Mouse (Mus musculus) CH12.LX (cell line): ENCODE results near the gene Cldn20. TPM values are rescaled to one million over a fixed set of nuclear protein-coding genes. Genes with fewer than 3 reads are reported as not detected.

Experiments
- DNase-seq: peaks from one replicate; pipeline ENCODE4 v3.0.0-alpha.2; 2013; ENCODE audit errors: extremely low read depth
- H3K27ac ChIP-seq: 2 replicates; pipeline ENCODE4 v1.5.1; 2012; ENCODE audit warnings: low read depth, mild to moderate bottlenecking, control low read depth, moderate library complexity; ENCODE audit not compliant: insufficient read depth
- H3K27me3 ChIP-seq: replicated peaks from 2 replicates; pipeline ENCODE3; 2012; ENCODE audit warnings: inconsistent platforms
- H3K36me3 ChIP-seq, 2 experiments: replicated peaks in 1 of 2; 2 replicates each; pipeline versions ENCODE3 to v1.6.1; 2012; ENCODE audit warnings: inconsistent platforms in 1 of 2, low read length in 1 of 2, mild to moderate bottlenecking in 1 of 2, mixed read lengths in 1 of 2, moderate library complexity in 1 of 2; ENCODE audit not compliant: control insufficient read depth in 1 of 2, insufficient read depth in 1 of 2
- H3K4me1 ChIP-seq, 2 experiments: 2 replicates each; pipeline ENCODE4 v1.6.1; 2012; ENCODE audit warnings: inconsistent platforms in 1 of 2, moderate library complexity in 1 of 2; ENCODE audit not compliant: insufficient read depth in 2 of 2, control insufficient read depth in 1 of 2
- H3K4me2 ChIP-seq: 2 replicates; pipeline ENCODE4 v1.6.1; 2012; ENCODE audit warnings: low read depth, mild to moderate bottlenecking, control low read depth; ENCODE audit not compliant: poor library complexity, insufficient read depth, severe bottlenecking
- H3K4me3 ChIP-seq, 3 experiments: fragments of 150-350 bp in 1 of 3; sonication (generic) in 1 of 3; replicated peaks in 1 of 3; 2 replicates each; pipeline versions ENCODE3 to v1.5.1; 2011 to 2012; ENCODE audit warnings: low read depth in 2 of 3, low read length in 2 of 3, mild to moderate bottlenecking in 2 of 3, moderate library complexity in 2 of 3, control low read depth in 1 of 3, improper control_type of control experiment in 1 of 3, inconsistent platforms in 1 of 3, mixed read lengths in 1 of 3; ENCODE audit not compliant: poor library complexity in 1 of 3
- H3K79me2 ChIP-seq: replicated peaks from 2 replicates; pipeline ENCODE4 v1.6.1; 2012; ENCODE audit warnings: mild to moderate bottlenecking, moderate library complexity; ENCODE audit not compliant: control insufficient read depth, poor library complexity, insufficient read depth, severe bottlenecking; ENCODE audit errors: extremely low read depth
- H3K9ac ChIP-seq: 2 replicates; pipeline ENCODE4 v1.6.1; 2012; ENCODE audit warnings: low read depth, mild to moderate bottlenecking, control low read depth, moderate library complexity; ENCODE audit not compliant: insufficient read depth
- H3K9me3 ChIP-seq: replicated peaks from 2 replicates; pipeline ENCODE3; 2012; ENCODE audit warnings: low read length, inconsistent platforms, mixed read lengths
- CHD1 ChIP-seq: IDR thresholded peaks from 2 replicates; pipeline ENCODE4 v1.6.1; 2012; ENCODE audit warnings: low read depth, low read length, improper control_type of control experiment, inconsistent platforms
- CHD2 ChIP-seq: IDR thresholded peaks from 2 replicates; pipeline ENCODE4 v1.6.1; 2011; ENCODE audit warnings: low read length, improper control_type of control experiment
- CTCF ChIP-seq, 2 experiments: IDR thresholded peaks in 1 of 2; conservative IDR thresholded peaks in 1 of 2; 2 replicates each; pipeline ENCODE4 v1.5.1; 2011 to 2012; ENCODE audit warnings: low read depth in 2 of 2, low read length in 2 of 2, improper control_type of control experiment in 1 of 2, inconsistent platforms in 1 of 2, mild to moderate bottlenecking in 1 of 2, moderate library complexity in 1 of 2
- POLR2A ChIP-seq: IDR thresholded peaks from 2 replicates; pipeline ENCODE4 v1.6.1; 2011; ENCODE audit warnings: low read depth, mild to moderate bottlenecking, improper control_type of control experiment, low read length
- RAD21 ChIP-seq: IDR thresholded peaks from 2 replicates; pipeline ENCODE4 v1.6.1; 2011; ENCODE audit warnings: low read depth, mild to moderate bottlenecking, low read length, improper control_type of control experiment, moderate library complexity
- SMC3 ChIP-seq: IDR thresholded peaks from 2 replicates; pipeline ENCODE4 v1.6.1; 2011; ENCODE audit warnings: low read depth, low read length, improper control_type of control experiment
- TBP ChIP-seq: conservative IDR thresholded peaks from 2 replicates; pipeline ENCODE4 v1.6.1; 2011; ENCODE audit warnings: low read depth, low read length, improper control_type of control experiment
- ZC3H11A ChIP-seq: IDR thresholded peaks from 2 replicates; pipeline ENCODE4 v1.6.1; 2012; ENCODE audit warnings: low read depth, mild to moderate bottlenecking, inconsistent platforms, low read length, improper control_type of control experiment
- ZNF384 ChIP-seq: IDR thresholded peaks from 2 replicates; pipeline ENCODE4 v1.6.1; 2012; ENCODE audit warnings: low read depth, low read length, improper control_type of control experiment, inconsistent platforms
- dilution Hi-C: fragments of 300-500 bp; cut with MboI; formaldehyde crosslinking; loops from 2 replicates; pipeline ENCODE4 v1.14.3; 2020; ENCODE audit warnings: low sequenced_read_pairs; ENCODE audit not compliant: extremely low pct_unique_long_range_greater_than_20kb, extremely low pct_ligation_motif_present
- in situ Hi-C: fragments of 300-500 bp; cut with MboI; formaldehyde crosslinking; loops from 3 replicates; pipeline ENCODE4 v1.14.3; 2019; ENCODE audit warnings: low sequenced_read_pairs, low pct_ligation_motif_present, low pct_unique_long_range_greater_than_20kb, mixed read lengths
- polyA plus RNA-seq: library from polyadenylated mRNA; unstranded; fragments of >175 nt; gene quantifications from 2 replicates; pipeline ENCODE4 v1.2.1, GENCODE M21; 2012; ENCODE audit warnings: low read depth; ENCODE audit not compliant: insufficient read length
- total RNA-seq, 2 experiments: library from RNA; depleted of rRNA; stranded (reverse); fragments of 300-350 nt in 1 of 2; fragments of >200 nt in 1 of 2; gene quantifications; 2 replicates each; pipeline ENCODE4 v1.2.3; 2012 to 2014

Gene Cldn20
- total and polyA plus RNA-seq, 3 experiments, result 0.73 TPM; not detected in 2

DNA sequence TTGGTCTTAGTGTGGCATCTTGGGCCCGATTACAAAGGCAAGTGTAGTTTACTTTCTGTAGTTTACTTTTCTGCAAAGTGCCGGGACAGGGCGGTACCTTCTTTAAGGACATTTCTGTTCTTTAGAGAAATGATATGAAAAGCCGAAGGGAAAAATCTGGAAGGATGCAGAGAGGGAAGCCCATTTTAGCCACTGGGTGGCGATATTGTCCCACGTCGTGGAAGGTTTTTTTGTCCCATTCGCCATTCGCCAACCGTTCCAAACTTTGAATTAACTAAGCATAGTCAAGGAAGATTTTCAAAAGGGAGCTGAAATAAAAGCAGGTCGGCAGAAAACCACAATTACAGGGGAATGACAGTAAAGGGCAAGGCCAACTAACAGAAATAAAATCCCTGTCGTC, 38.5 kb downstream of the Cldn20 start:
- Histone ChIP-seq H3K27me3 (no peaks in the 10 kb centered on the region), H3K4me3 (no peak overlapping the region), H3K79me2 (no peaks in the 10 kb centered on the region), H3K9me3 (no peaks in the 10 kb centered on the region), H3K36me3 (no peaks in the 10 kb centered on the region), H3K27ac (no peak overlapping the region), H3K9ac (no peak overlapping the region), H3K4me2 (peak overlapping the region; percentile 99), H3K4me1 (peaks cover 3 to 10% of the 10 kb centered on the region in 2 experiments; a peak in 3 of 4 replicates)
- TF ChIP-seq RAD21, result peak; percentile 96
- TF ChIP-seq CHD1, result no peak
- TF ChIP-seq SMC3, result peak; percentile 79
- peak; percentile 37 for TF ChIP-seq ZC3H11A
- no peak for TF ChIP-seq TBP
- TF ChIP-seq CHD2, result no peak
- no peak for TF ChIP-seq POLR2A
- TF ChIP-seq ZNF384, result peak; percentile 74
- peak; percentile 72 to 94 for TF ChIP-seq CTCF (conservative IDR thresholded peaks at IDR 0.05 in 1 of 2, IDR thresholded peaks at IDR 0.05 in 1 of 2; ENCODE audit: low read depth in 2 of 2, low read length in 2 of 2)
- DNase-seq, result peak; percentile 65
- dilution Hi-C loops (no loop called here), in situ Hi-C loops (loop anchor here (10.0 kb wide), 1 partner anchor 224 kb away; no protein-coding TSS in a partner anchor)

Other genes with a start within 250 kb of the Cldn20 start
- gene Tiam2, start 206.0 kb upstream of the Cldn20 start, total RNA-seq (2012; rRNA removed), result 9.1 and 9.5 TPM in 2 replicates
- 5.9 and 6.4 TPM in 2 replicates for gene Tiam2, start 206.0 kb upstream of the Cldn20 start, total RNA-seq (2014; rRNA removed)
- gene Tiam2, start 206.0 kb upstream of the Cldn20 start, polyA plus RNA-seq, result 9.4 and 10.2 TPM in 2 replicates
- gene Tfb1m, start 25.2 kb downstream of the Cldn20 start, total RNA-seq (2012; rRNA removed), result 18.1 and 21.0 TPM in 2 replicates
- gene Tfb1m, start 25.2 kb downstream of the Cldn20 start, total RNA-seq (2014; rRNA removed), result 45.0 and 46.8 TPM in 2 replicates
- 29.2 and 29.4 TPM in 2 replicates for gene Tfb1m, start 25.2 kb downstream of the Cldn20 start, polyA plus RNA-seq
- not detected in 2 replicates for gene Nox3, start 163.7 kb downstream of the Cldn20 start, total RNA-seq (2012; rRNA removed)
- not detected in 2 replicates for gene Nox3, start 163.7 kb downstream of the Cldn20 start, total RNA-seq (2014; rRNA removed)
- not detected in 2 replicates for gene Nox3, start 163.7 kb downstream of the Cldn20 start, polyA plus RNA-seq